Mouse (Mus musculus) cerebellum, adult 9-10 months (tissue): ENCODE data around the gene Icam1.

Experiments used
- DNase-seq: peaks from one replicate; pipeline ENCODE4 v3.0.0; 2022

Gene Icam1

DNA sequence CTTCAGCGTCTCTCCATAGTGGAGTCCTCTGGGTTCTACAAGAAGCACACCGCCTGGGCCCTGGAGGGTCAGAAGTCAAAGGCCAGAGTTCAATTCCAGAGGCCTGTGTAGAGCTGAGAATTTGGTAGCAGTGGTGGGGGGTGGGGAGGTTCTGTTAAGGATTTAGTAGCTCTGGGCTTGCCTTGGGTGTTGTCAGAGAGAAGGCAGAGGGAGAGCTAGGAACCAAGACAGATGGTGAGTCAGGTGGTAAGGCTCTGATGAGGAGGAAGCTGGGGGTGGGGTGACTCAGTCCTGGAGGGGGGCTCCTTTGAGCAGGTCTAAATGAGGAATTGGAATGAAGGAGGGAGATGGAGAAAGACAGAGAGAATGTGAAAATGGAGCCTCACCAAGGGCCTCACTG is 47.1 kb downstream of the Icam1 start:
- DNase-seq, result no peak

DNA sequence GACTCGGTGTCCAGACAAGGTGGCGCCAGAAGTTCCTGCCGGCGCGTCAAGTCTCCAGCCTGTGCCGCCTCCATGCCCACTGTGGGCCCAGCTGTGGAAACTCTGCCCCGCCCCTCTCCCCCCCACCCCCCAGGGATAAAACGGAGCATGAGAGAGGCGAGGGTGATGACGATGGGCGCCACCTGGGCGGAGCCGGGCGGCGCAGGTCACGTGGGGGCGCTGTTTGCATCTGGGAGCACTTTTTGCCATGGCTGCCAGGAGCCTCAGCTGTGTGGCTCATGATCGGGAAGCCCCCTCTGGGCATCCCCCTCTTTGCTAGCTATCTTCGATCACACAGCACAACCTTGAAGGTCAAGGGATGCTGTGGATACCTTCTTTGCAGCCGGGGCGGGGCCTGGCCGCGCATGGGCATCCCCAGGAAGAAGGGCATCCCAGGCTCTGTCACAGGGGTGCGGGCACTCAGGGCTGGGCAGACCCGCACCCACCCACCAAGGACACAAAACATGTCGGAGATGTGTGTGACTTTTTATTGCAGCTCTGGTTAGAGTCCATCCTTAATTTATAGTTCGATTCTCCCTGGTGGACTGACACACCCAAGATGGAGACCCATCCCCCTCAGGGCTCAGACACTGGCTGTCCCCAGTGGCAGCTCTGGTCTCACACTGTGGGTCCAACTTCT is 51.4 kb downstream of the Icam1 start, which contains the start of gene Zglp1:
Gene Zglp1 (minus strand): TSS at position 88 of the 679 bp plus-strand sequence.
- no peak for DNase-seq

GRCm38 (mm10) chr9:21072641-21073040 is 56.9 kb downstream of the Icam1 start:
- no peak for DNase-seq

- DNase-seq, result peak; percentile 87
These were observed 57.5 kb downstream of the Icam1 start, which contains the start of the genes Gm49373 and Fdx1l for GRCm38 (mm10) chr9:21073044-21073840. Gm49373 (minus strand) TSS chr9:21073096. Fdx1l (minus strand) TSS chr9:21073614.

DNA sequence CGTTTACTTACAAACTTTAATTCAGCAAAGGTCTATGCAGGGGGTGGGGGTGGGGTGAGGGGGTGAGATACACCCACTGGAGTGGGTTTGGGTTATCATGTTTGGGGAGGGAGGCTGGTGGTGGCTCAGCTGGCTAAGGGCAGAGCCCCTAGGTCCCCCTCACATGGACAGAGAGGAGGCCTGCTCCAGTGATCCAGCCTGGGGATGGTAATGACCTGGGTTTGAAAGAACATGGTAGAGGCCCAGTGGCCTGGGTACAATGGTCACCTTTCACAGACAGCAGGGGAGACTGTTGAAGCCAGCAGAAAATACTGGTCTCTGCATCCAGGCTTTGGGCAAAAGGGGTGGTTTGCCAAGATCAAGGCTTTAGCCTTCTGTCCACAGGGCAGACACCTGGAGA is 58.4 kb downstream of the Icam1 start:
- no peak for DNase-seq

GRCm38 (mm10) chr9:21075625-21076024 is 59.8 kb downstream of the Icam1 start:
- no peak for DNase-seq
